Mouse (Mus musculus) cortical plate, adult 2 months (tissue): Measurements from ENCODE around the gene Lnx1.

ENCODE experiments used
- CTCF ChIP-seq: fragments of 200-500 bp; IDR thresholded peaks from 2 replicates; pipeline ENCODE4 v1.5.1; 2011; ENCODE audit warnings: mild to moderate bottlenecking, control low read depth, low read length; ENCODE audit not compliant: insufficient read depth; ENCODE audit errors: extremely low read depth
- POLR2A ChIP-seq: fragments of 200-500 bp; IDR thresholded peaks from 2 replicates; pipeline ENCODE4 v1.6.1; 2011; ENCODE audit warnings: mild to moderate bottlenecking, low read length, control low read depth; ENCODE audit not compliant: insufficient read depth; ENCODE audit errors: extremely low read depth

GRCm38 (mm10) chr5:74591413-74591812 is 111.3 kb downstream of the Lnx1 start:
- TF ChIP-seq CTCF (no peak), POLR2A (no peak)
